Mouse (Mus musculus) CH12.LX (cell line): Measurements from ENCODE around the gene Inpp5a. TPM values are rescaled to one million over a fixed set of nuclear protein-coding genes. Genes with fewer than 3 reads are reported as not detected.

Source experiments
- DNase-seq: peaks from one replicate; pipeline ENCODE4 v3.0.0-alpha.2; 2013; ENCODE audit errors: extremely low read depth
- H3K27ac ChIP-seq: 2 replicates; pipeline ENCODE4 v1.5.1; 2012; ENCODE audit warnings: low read depth, mild to moderate bottlenecking, control low read depth, moderate library complexity; ENCODE audit not compliant: insufficient read depth
- H3K27me3 ChIP-seq: replicated peaks from 2 replicates; pipeline ENCODE3; 2012; ENCODE audit warnings: inconsistent platforms
- H3K36me3 ChIP-seq, 2 experiments: replicated peaks in 1 of 2; 2 replicates each; pipeline versions ENCODE3 to v1.6.1; 2012; ENCODE audit warnings: inconsistent platforms in 1 of 2, low read length in 1 of 2, mild to moderate bottlenecking in 1 of 2, mixed read lengths in 1 of 2, moderate library complexity in 1 of 2; ENCODE audit not compliant: control insufficient read depth in 1 of 2, insufficient read depth in 1 of 2
- H3K4me1 ChIP-seq, 2 experiments: 2 replicates each; pipeline ENCODE4 v1.6.1; 2012; ENCODE audit warnings: inconsistent platforms in 1 of 2, moderate library complexity in 1 of 2; ENCODE audit not compliant: insufficient read depth in 2 of 2, control insufficient read depth in 1 of 2
- H3K4me2 ChIP-seq: 2 replicates; pipeline ENCODE4 v1.6.1; 2012; ENCODE audit warnings: low read depth, mild to moderate bottlenecking, control low read depth; ENCODE audit not compliant: poor library complexity, insufficient read depth, severe bottlenecking
- H3K4me3 ChIP-seq, 3 experiments: fragments of 150-350 bp in 1 of 3; sonication (generic) in 1 of 3; replicated peaks in 1 of 3; 2 replicates each; pipeline versions ENCODE3 to v1.5.1; 2011 to 2012; ENCODE audit warnings: low read depth in 2 of 3, low read length in 2 of 3, mild to moderate bottlenecking in 2 of 3, moderate library complexity in 2 of 3, control low read depth in 1 of 3, improper control_type of control experiment in 1 of 3, inconsistent platforms in 1 of 3, mixed read lengths in 1 of 3; ENCODE audit not compliant: poor library complexity in 1 of 3
- H3K79me2 ChIP-seq: replicated peaks from 2 replicates; pipeline ENCODE4 v1.6.1; 2012; ENCODE audit warnings: mild to moderate bottlenecking, moderate library complexity; ENCODE audit not compliant: control insufficient read depth, poor library complexity, insufficient read depth, severe bottlenecking; ENCODE audit errors: extremely low read depth
- H3K9ac ChIP-seq: 2 replicates; pipeline ENCODE4 v1.6.1; 2012; ENCODE audit warnings: low read depth, mild to moderate bottlenecking, control low read depth, moderate library complexity; ENCODE audit not compliant: insufficient read depth
- H3K9me3 ChIP-seq: replicated peaks from 2 replicates; pipeline ENCODE3; 2012; ENCODE audit warnings: low read length, inconsistent platforms, mixed read lengths
- CHD1 ChIP-seq: IDR thresholded peaks from 2 replicates; pipeline ENCODE4 v1.6.1; 2012; ENCODE audit warnings: low read depth, low read length, improper control_type of control experiment, inconsistent platforms
- ETS1 ChIP-seq: conservative IDR thresholded peaks from 2 replicates; pipeline ENCODE4 v1.6.1; 2012; ENCODE audit warnings: low read depth, mild to moderate bottlenecking, inconsistent platforms, low read length, improper control_type of control experiment, moderate library complexity
- JUN ChIP-seq: IDR thresholded peaks from 2 replicates; pipeline ENCODE4 v1.6.1; 2011; ENCODE audit warnings: low read depth, mild to moderate bottlenecking, low read length, improper control_type of control experiment, moderate library complexity; ENCODE audit not compliant: insufficient read depth
- JUND ChIP-seq: conservative IDR thresholded peaks from 2 replicates; pipeline ENCODE4 v1.6.1; 2011; ENCODE audit warnings: low read depth, low read length, improper control_type of control experiment
- MAFK ChIP-seq: IDR thresholded peaks from 2 replicates; pipeline ENCODE4 v1.6.1; 2011; ENCODE audit warnings: low read length, improper control_type of control experiment; ENCODE audit not compliant: insufficient replicate concordance
- MAZ ChIP-seq: IDR thresholded peaks from 2 replicates; pipeline ENCODE4 v1.6.1; 2012; ENCODE audit warnings: low read depth, mild to moderate bottlenecking, inconsistent platforms, low read length, improper control_type of control experiment, moderate library complexity
- MEF2A ChIP-seq: IDR thresholded peaks from 2 replicates; pipeline ENCODE4 v1.6.1; 2014; ENCODE audit warnings: low read depth, mild to moderate bottlenecking, inconsistent platforms, low read length, improper control_type of control experiment, borderline replicate concordance
- MXI1 ChIP-seq: IDR thresholded peaks from 2 replicates; pipeline ENCODE4 v1.6.1; 2011; ENCODE audit warnings: mild to moderate bottlenecking, low read depth, low read length, improper control_type of control experiment
- PAX5 ChIP-seq: IDR thresholded peaks from 2 replicates; pipeline ENCODE4 v1.6.1; 2012; ENCODE audit warnings: low read length, inconsistent platforms, mixed read lengths
- POLR2A ChIP-seq: IDR thresholded peaks from 2 replicates; pipeline ENCODE4 v1.6.1; 2011; ENCODE audit warnings: low read depth, mild to moderate bottlenecking, improper control_type of control experiment, low read length
- RCOR1 ChIP-seq: conservative IDR thresholded peaks from 2 replicates; pipeline ENCODE4 v1.6.1; 2012; ENCODE audit warnings: low read depth, mild to moderate bottlenecking, inconsistent platforms, low read length, improper control_type of control experiment
- SIN3A ChIP-seq: IDR thresholded peaks from 2 replicates; pipeline ENCODE4 v1.6.1; 2012; ENCODE audit warnings: low read length, improper control_type of control experiment, inconsistent platforms
- TBP ChIP-seq: conservative IDR thresholded peaks from 2 replicates; pipeline ENCODE4 v1.6.1; 2011; ENCODE audit warnings: low read depth, low read length, improper control_type of control experiment
- ZKSCAN1 ChIP-seq: IDR thresholded peaks from 2 replicates; pipeline ENCODE4 v1.6.1; 2012; ENCODE audit warnings: low read depth, inconsistent platforms, low read length, improper control_type of control experiment, borderline replicate concordance
- ZNF384 ChIP-seq: IDR thresholded peaks from 2 replicates; pipeline ENCODE4 v1.6.1; 2012; ENCODE audit warnings: low read depth, low read length, improper control_type of control experiment, inconsistent platforms
- dilution Hi-C: fragments of 300-500 bp; cut with MboI; formaldehyde crosslinking; loops from 2 replicates; pipeline ENCODE4 v1.14.3; 2020; ENCODE audit warnings: low sequenced_read_pairs; ENCODE audit not compliant: extremely low pct_unique_long_range_greater_than_20kb, extremely low pct_ligation_motif_present
- in situ Hi-C: fragments of 300-500 bp; cut with MboI; formaldehyde crosslinking; loops from 3 replicates; pipeline ENCODE4 v1.14.3; 2019; ENCODE audit warnings: low sequenced_read_pairs, low pct_ligation_motif_present, low pct_unique_long_range_greater_than_20kb, mixed read lengths
- polyA plus RNA-seq: library from polyadenylated mRNA; unstranded; fragments of >175 nt; gene quantifications from 2 replicates; pipeline ENCODE4 v1.2.1, GENCODE M21; 2012; ENCODE audit warnings: low read depth; ENCODE audit not compliant: insufficient read length
- total RNA-seq, 2 experiments: library from RNA; depleted of rRNA; stranded (reverse); fragments of 300-350 nt in 1 of 2; fragments of >200 nt in 1 of 2; gene quantifications; 2 replicates each; pipeline ENCODE4 v1.2.3; 2012 to 2014

Inpp5a gene
- total and polyA plus RNA-seq, 3 experiments: 1.7 to 5.4 (median 3.0) TPM

- Histone ChIP-seq H3K4me3 (no peak overlapping the region), H3K9me3 (peaks cover 46% of the 10 kb centered on the region), H3K79me2 (no peaks in the 10 kb centered on the region), H3K9ac (no peak overlapping the region), H3K27ac (no peak overlapping the region), H3K4me1 (no peaks in the 10 kb centered on the region), H3K27me3 (no peaks in the 10 kb centered on the region), H3K4me2 (no peak overlapping the region), H3K36me3 (peaks cover 0 to 23% of the 10 kb centered on the region in 2 experiments)
- in situ Hi-C loops (no loop called here), dilution Hi-C loops (no loop called here)
- TF ChIP-seq ZNF384: no peak
- no peak for TF ChIP-seq MAZ
- TF ChIP-seq ETS1: no peak
- TF ChIP-seq CHD1: no peak
- no peak for TF ChIP-seq SIN3A
- no peak for TF ChIP-seq TBP
- no peak for TF ChIP-seq ZKSCAN1
- no peak for TF ChIP-seq JUND
- no peak for TF ChIP-seq PAX5
- no peak for DNase-seq
These were observed 193.1 kb downstream of the Inpp5a start for GRCm38 (mm10) chr7:139581801-139582571.

GRCm38 (mm10) chr7:139582595-139582994 is 193.7 kb downstream of the Inpp5a start, which contains the start of gene Nkx6-2:
Nkx6-2 (minus strand) TSS chr7:139582797.
- no peak within 1 kb of the TSS for H3K9ac ChIP-seq
- peaks cover 46% of the 10 kb centered on the region for H3K9me3 ChIP-seq
- DNase-seq: no peak
- TF ChIP-seq MXI1 (no peak), ETS1 (no peak), JUN (no peak), JUND (no peak), MAFK (no peak), POLR2A (no peak), MEF2A (no peak), ZKSCAN1 (no peak), CHD1 (no peak), RCOR1 (no peak)
- no peak within 1 kb of the TSS for H3K4me3 ChIP-seq
- H3K27me3 ChIP-seq: no peaks in the 10 kb centered on the region
- H3K27ac ChIP-seq: no peak within 1 kb of the TSS
- peaks cover 0 to 19% of the 10 kb centered on the region in 2 experiments for H3K36me3 ChIP-seq
- dilution Hi-C loops: no loop called here
- in situ Hi-C loops: no loop called here
- H3K4me1 ChIP-seq: peaks cover 0 to 6% of the 10 kb centered on the region in 2 experiments; a peak in 2 of 4 replicates
- no peaks in the 10 kb centered on the region for H3K79me2 ChIP-seq
- no peak within 1 kb of the TSS for H3K4me2 ChIP-seq
